Mouse (Mus musculus): ENCODE measurements around the gene Wdr45. TPM values are rescaled to one million over a fixed set of nuclear protein-coding genes. Genes with fewer than 3 reads are reported as not detected.

The Wdr45 gene
- polyA plus RNA-seq, 1 experiment: 128 TPM

DNA sequence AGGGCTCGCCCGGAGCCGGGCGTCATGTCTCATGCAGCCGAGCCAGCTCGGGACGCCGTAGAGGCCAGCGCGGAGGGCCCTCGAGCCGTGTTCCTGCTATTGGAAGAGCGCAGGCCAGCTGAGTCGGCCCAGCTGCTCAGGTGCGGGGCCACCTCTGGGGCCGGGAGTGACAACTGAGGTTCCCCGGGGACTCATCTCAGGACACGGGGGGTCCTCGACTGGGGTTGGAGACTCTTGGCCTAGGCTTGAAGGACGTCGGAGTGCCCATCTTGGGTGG, 48.7 kb downstream of the Wdr45 start:
- DNase-seq: no peak
- peak overlapping the region; percentile 95 for H3K4me3 ChIP-seq (replicated peaks; ENCODE audit: extremely low read depth, low read depth, low read length)
- TF ChIP-seq POLR2A (IDR thresholded peaks at IDR 0.05; ENCODE audit: borderline replicate concordance, extremely low read depth, low read depth, low read length): no peak
- no peak for TF ChIP-seq CTCF (IDR thresholded peaks at IDR 0.05; ENCODE audit: insufficient read depth, low read length)
- no peaks in the 10 kb centered on the region for H3K4me1 ChIP-seq (ENCODE audit: control insufficient read depth, insufficient read depth, low read length)
- 26% methylated on average over 21 of the region's 21 CpGs for WGBS

DNA sequence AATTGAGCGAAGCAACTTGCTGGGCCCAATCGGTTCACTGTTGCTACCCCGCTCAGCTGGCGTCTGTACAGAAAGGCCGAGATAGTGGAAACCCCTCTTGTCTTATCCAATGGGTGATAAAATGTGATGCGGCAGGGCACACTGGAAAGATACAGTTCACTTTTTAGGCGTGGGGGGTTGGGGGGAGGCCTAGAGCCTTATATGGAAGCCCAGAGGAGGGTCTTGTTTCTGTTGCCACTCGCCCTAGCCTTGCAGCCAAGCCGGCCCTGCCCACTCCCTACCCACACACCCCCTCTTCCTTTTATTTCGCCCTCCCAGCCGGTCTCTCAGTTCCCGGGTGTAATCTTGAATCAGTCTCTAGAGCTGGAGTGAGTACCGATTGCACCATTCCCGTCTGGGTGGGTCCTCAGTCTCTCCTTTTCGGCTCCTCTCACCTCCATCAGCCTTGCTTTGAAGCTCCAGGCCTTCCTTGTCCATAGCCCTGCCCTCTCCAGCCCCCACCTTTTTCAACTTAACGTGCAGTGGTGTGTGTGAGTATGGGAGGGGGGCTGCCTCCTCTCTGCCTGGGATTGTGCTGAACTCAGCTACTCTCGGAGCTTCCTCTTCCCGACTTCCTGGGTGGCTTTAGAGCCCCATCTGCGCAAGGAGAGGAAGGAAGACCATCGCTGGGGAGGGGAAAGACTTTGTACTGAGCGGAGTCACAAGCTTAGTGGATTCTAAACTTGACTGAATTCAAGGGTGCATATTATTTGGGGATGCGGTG, 49.7 kb downstream of the Wdr45 start:
- peak; percentile 39 for DNase-seq
- Histone ChIP-seq H3K4me1 (ENCODE audit: control insufficient read depth, insufficient read depth, low read length) (no peaks in the 10 kb centered on the region), H3K4me3 (replicated peaks; ENCODE audit: extremely low read depth, low read depth, low read length) (peak overlapping the region; percentile 70)
- TF ChIP-seq CTCF (IDR thresholded peaks at IDR 0.05; ENCODE audit: insufficient read depth, low read length) (no peak), POLR2A (IDR thresholded peaks at IDR 0.05; ENCODE audit: borderline replicate concordance, extremely low read depth, low read depth, low read length) (no peak)
- 19% methylated on average over 22 of the region's 22 CpGs for WGBS

DNA sequence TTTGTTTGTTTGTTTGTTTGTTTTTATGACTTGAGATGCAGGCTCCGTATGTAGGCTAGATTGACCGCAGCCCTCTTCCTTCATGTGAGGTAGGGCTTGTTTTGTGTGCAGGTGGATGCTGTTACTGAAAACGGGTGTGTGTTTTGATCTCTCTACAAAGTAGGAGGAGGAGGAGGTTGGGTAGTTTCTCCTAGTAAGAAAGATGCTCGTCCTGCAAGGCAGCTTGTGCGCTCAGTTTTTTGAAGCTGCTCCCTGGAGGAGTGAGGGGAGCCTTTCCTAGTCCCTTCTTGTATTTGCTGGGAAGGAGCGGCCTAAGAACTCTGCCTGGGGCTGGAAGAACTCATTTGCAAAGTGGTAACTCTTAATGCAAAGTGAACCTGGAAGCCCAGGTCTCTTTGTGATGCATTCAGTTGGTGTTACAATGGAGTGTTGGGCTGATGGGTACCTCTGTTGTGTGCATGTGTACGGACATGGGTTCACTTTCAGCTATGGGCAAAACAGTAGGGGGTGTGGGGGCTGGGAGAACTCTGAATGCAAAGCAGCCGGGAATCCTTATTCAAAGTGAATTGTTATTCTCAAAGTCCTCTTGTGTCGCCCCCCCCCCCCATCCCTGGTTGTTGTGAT, 50.6 kb downstream of the Wdr45 start:
- H3K4me1 ChIP-seq (ENCODE audit: control insufficient read depth, insufficient read depth, low read length): no peaks in the 10 kb centered on the region
- no peak for DNase-seq
- no peak for TF ChIP-seq POLR2A (IDR thresholded peaks at IDR 0.05; ENCODE audit: borderline replicate concordance, extremely low read depth, low read depth, low read length)
- no peak overlapping the region for H3K4me3 ChIP-seq (replicated peaks; ENCODE audit: extremely low read depth, low read depth, low read length)
- WGBS: 26% methylated on average over 9 of the region's 9 CpGs

GRCm38 (mm10) chrX:7765281-7765670, 51.1 kb downstream of the Wdr45 start:
- WGBS: 39% methylated on average over 13 of the region's 13 CpGs
- no peak for DNase-seq
- peak overlapping the region; percentile 56 for H3K4me3 ChIP-seq (replicated peaks; ENCODE audit: extremely low read depth, low read depth, low read length)
- no peaks in the 10 kb centered on the region for H3K4me1 ChIP-seq (ENCODE audit: control insufficient read depth, insufficient read depth, low read length)
- TF ChIP-seq POLR2A (IDR thresholded peaks at IDR 0.05; ENCODE audit: borderline replicate concordance, extremely low read depth, low read depth, low read length) (no peak), CTCF (IDR thresholded peaks at IDR 0.05; ENCODE audit: insufficient read depth, low read length) (no peak)

DNA sequence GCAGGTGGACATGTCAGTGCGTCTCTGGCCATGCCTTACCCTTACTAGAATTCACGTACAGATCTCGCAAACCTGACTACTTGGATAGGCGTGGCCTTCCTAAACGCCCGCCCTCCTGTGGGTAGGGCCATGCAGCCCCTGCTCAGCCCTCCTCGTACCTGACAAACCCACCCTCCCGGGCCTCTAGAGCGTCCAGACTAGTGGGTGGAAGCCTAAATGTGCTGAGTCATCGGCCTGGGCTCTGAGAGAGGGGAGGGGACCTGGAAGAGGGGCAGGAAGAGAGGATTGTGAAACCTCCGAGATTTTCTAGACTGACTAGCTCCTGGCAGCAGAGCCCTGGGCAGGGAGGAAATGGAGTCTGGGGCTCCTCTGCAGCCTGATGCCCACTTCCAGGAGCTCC, 51.6 kb downstream of the Wdr45 start:
- TF ChIP-seq CTCF (IDR thresholded peaks at IDR 0.05; ENCODE audit: insufficient read depth, low read length) (no peak), POLR2A (IDR thresholded peaks at IDR 0.05; ENCODE audit: borderline replicate concordance, extremely low read depth, low read depth, low read length) (no peak)
- WGBS: 23% methylated on average over 11 of the region's 11 CpGs
- Histone ChIP-seq H3K4me1 (ENCODE audit: control insufficient read depth, insufficient read depth, low read length) (no peaks in the 10 kb centered on the region), H3K4me3 (replicated peaks; ENCODE audit: extremely low read depth, low read depth, low read length) (peak overlapping the region; percentile 56)
- DNase-seq: peak; percentile 39

DNA sequence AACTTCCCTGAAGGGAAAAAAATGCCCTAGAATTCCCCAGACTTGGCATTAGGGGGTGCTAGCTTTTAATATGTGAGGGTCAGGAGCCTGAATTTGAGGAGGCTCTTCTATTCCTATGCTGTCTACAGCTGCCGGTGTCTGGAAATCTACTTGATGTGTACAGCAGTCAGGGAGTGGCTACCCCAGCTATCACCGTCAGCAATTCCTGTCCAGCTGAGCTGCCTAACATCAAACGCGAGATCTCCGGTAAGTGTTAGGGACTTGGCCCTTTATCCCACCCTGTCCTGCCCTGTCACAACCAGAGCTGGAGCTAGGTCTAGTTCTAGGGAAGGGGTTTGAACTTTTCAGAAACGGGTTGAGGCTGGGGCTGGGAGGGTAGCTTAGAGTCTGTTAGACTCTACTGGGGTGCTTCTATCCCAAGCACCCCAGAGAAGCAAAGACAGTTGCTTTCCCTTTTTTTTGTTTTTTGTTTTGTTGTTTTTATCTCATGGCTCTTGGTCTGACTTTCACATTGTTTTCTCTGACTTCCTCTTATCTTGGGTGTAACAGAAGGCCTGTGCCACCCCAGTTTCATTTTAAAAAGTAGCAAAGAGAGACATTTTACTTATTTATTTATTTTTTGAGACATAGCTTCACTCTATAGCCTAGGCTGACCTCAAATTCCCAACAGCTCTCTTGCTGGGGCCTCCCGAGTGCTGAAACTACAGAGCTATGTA, 55.3 kb downstream of the Wdr45 start:
- 85% methylated on average over 7 of the region's 7 CpGs for WGBS
- no peak for TF ChIP-seq POLR2A (IDR thresholded peaks at IDR 0.05; ENCODE audit: borderline replicate concordance, extremely low read depth, low read depth, low read length)
- TF ChIP-seq CTCF (IDR thresholded peaks at IDR 0.05; ENCODE audit: insufficient read depth, low read length): no peak
- Histone ChIP-seq H3K4me3 (replicated peaks; ENCODE audit: extremely low read depth, low read depth, low read length) (no peak overlapping the region), H3K4me1 (ENCODE audit: control insufficient read depth, insufficient read depth, low read length) (no peaks in the 10 kb centered on the region)
- DNase-seq: no peak

DNA sequence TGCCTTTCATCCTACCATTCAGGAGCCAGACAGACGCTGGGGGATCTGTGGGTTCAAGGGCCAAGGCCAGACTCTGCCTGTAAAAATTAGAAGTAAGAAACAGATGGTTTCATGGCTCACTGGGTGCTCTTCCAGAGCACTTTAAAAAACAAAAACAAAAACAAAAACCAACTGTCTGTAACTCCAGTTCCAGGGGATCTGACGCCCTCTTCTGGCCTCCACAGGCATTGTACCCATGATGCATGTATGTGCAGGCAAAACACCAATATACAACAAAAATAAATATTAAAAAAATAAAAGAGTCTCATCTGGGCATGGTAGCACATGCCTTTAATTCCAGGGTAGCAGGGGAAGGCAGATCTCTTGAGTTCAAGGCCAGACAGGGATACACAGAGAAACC, 58.6 kb downstream of the Wdr45 start:
- Histone ChIP-seq H3K4me3 (replicated peaks; ENCODE audit: extremely low read depth, low read depth, low read length) (no peak overlapping the region), H3K4me1 (ENCODE audit: control insufficient read depth, insufficient read depth, low read length) (no peaks in the 10 kb centered on the region)
- WGBS: 57% methylated on average over 2 of the region's 2 CpGs
- TF ChIP-seq CTCF (IDR thresholded peaks at IDR 0.05; ENCODE audit: insufficient read depth, low read length) (0 out of 2 replicates have a peak, but pooled peaks have one; percentile 7), POLR2A (IDR thresholded peaks at IDR 0.05; ENCODE audit: borderline replicate concordance, extremely low read depth, low read depth, low read length) (no peak)
- DNase-seq: no peak

GRCm38 (mm10) chrX:7775501-7776205, 61.5 kb downstream of the Wdr45 start:
- H3K4me1 ChIP-seq (ENCODE audit: control insufficient read depth, insufficient read depth, low read length): no peaks in the 10 kb centered on the region
- no peak overlapping the region for H3K4me3 ChIP-seq (replicated peaks; ENCODE audit: extremely low read depth, low read depth, low read length)
- no peak for DNase-seq
- TF ChIP-seq POLR2A (IDR thresholded peaks at IDR 0.05; ENCODE audit: borderline replicate concordance, extremely low read depth, low read depth, low read length) (no peak), CTCF (IDR thresholded peaks at IDR 0.05; ENCODE audit: insufficient read depth, low read length) (no peak)
- WGBS: 69% methylated on average over 9 of the region's 9 CpGs

- no peak overlapping the region for H3K4me3 ChIP-seq (replicated peaks; ENCODE audit: extremely low read depth, low read depth, low read length)
- peak; percentile 33 for DNase-seq
- peak; percentile 67 for TF ChIP-seq CTCF (IDR thresholded peaks at IDR 0.05; ENCODE audit: insufficient read depth, low read length)
- no peak for TF ChIP-seq POLR2A (IDR thresholded peaks at IDR 0.05; ENCODE audit: borderline replicate concordance, extremely low read depth, low read depth, low read length)
- H3K4me1 ChIP-seq (ENCODE audit: control insufficient read depth, insufficient read depth, low read length): no peaks in the 10 kb centered on the region
- 41% methylated on average over 8 of the region's 8 CpGs for WGBS
These were observed 62.4 kb downstream of the Wdr45 start for GRCm38 (mm10) chrX:7776329-7777082.

Other genes starting within 250 kb of the Wdr45 start
- 0.37 and 0.59 TPM in 2 replicates for gene Foxp3, start 140.7 kb upstream of the Wdr45 start, polyA plus RNA-seq (2012; rRNA removed)
- gene Ppp1r3f, start 140.1 kb upstream of the Wdr45 start, polyA plus RNA-seq (2012; rRNA removed): 3.5 and 4.2 TPM in 2 replicates
- 14.5 and 15.6 TPM in 2 replicates for gene Ccdc22, start 108.8 kb upstream of the Wdr45 start, polyA plus RNA-seq (2012; rRNA removed)
- 0.08 and 0.11 TPM in 2 replicates for gene Cacna1f, start 107.2 kb upstream of the Wdr45 start, polyA plus RNA-seq (2012; rRNA removed)
- 3.7 and 5.8 TPM in 2 replicates for gene Syp, start 75.9 kb upstream of the Wdr45 start, polyA plus RNA-seq (2012; rRNA removed)
- 21.7 and 25.0 TPM in 2 replicates for gene Prickle3, start 57.1 kb upstream of the Wdr45 start, polyA plus RNA-seq (2012; rRNA removed)
- 208 and 264 TPM in 2 replicates for gene Plp2, start 42.9 kb upstream of the Wdr45 start, polyA plus RNA-seq (2012; rRNA removed)
- gene Magix, start 33.1 kb upstream of the Wdr45 start, polyA plus RNA-seq (2012; rRNA removed): 12.3 and 17.2 TPM in 2 replicates
- gene Gpkow, start 17.2 kb upstream of the Wdr45 start, polyA plus RNA-seq (2012; rRNA removed): 8.4 and 9.4 TPM in 2 replicates
- 1.7 and 2.7 TPM in 2 replicates for gene Gm45208, start 7.9 kb downstream of the Wdr45 start, polyA plus RNA-seq (2012; rRNA removed)
- gene Praf2, start 14.1 kb downstream of the Wdr45 start, polyA plus RNA-seq (2012; rRNA removed): 41.0 and 46.2 TPM in 2 replicates
- 33.9 and 34.5 TPM in 2 replicates for gene Ccdc120, start 36.6 kb downstream of the Wdr45 start, polyA plus RNA-seq (2012; rRNA removed)
- gene Tfe3, start 48.2 kb downstream of the Wdr45 start, polyA plus RNA-seq (2012; rRNA removed): 28.8 and 31.8 TPM in 2 replicates
- gene Gripap1, start 75.4 kb downstream of the Wdr45 start, polyA plus RNA-seq (2012; rRNA removed): 19.0 and 32.4 TPM in 2 replicates
- gene Kcnd1, start 108.0 kb downstream of the Wdr45 start, polyA plus RNA-seq (2012; rRNA removed): 0.84 and 1.0 TPM in 2 replicates
- gene Otud5, start 127.0 kb downstream of the Wdr45 start, polyA plus RNA-seq (2012; rRNA removed): 31.0 and 43.3 TPM in 2 replicates
- gene Pim2, start 163.9 kb downstream of the Wdr45 start, polyA plus RNA-seq (2012; rRNA removed): 12.2 and 13.6 TPM in 2 replicates
- 73.7 and 74.0 TPM in 2 replicates for gene Slc35a2, start 169.7 kb downstream of the Wdr45 start, polyA plus RNA-seq (2012; rRNA removed)
- 44.4 and 53.6 TPM in 2 replicates for gene Pqbp1, start 184.9 kb downstream of the Wdr45 start, polyA plus RNA-seq (2012; rRNA removed)
- 31.6 and 34.7 TPM in 2 replicates for gene Timm17b, start 185.0 kb downstream of the Wdr45 start, polyA plus RNA-seq (2012; rRNA removed)
- not detected in 2 replicates for gene Gm10491, start 193.5 kb downstream of the Wdr45 start, polyA plus RNA-seq (2012; rRNA removed)
- not detected in 2 replicates for gene Gm10490, start 195.2 kb downstream of the Wdr45 start, polyA plus RNA-seq (2012; rRNA removed)
- gene Pcsk1n, start 205.5 kb downstream of the Wdr45 start, polyA plus RNA-seq (2012; rRNA removed): 0.41 and 0.53 TPM in 2 replicates
- gene Eras, start 214.3 kb downstream of the Wdr45 start, polyA plus RNA-seq (2012; rRNA removed): not detected in 2 replicates
- gene Hdac6, start 233.6 kb downstream of the Wdr45 start, polyA plus RNA-seq (2012; rRNA removed): 16.0 and 22.8 TPM in 2 replicates